Mouse (Mus musculus) neural tube, postnatal 0 days (tissue): ENCODE data around the gene Gpr179. TPM values are rescaled to one million over a fixed set of nuclear protein-coding genes. Genes with fewer than 3 reads are reported as not detected.

ENCODE experiments used
- polyA plus RNA-seq: library from polyadenylated mRNA; unstranded; fragments of >200 nt; fragmentation: Nextera tagmentation; extraction: Ambion mirVana; gene quantifications from 2 replicates; pipeline ENCODE4 v1.2.1, GENCODE M21; 2015

Gpr179 gene
- polyA plus RNA-seq = 1.5 and 1.9 TPM in 2 replicates

DNA sequence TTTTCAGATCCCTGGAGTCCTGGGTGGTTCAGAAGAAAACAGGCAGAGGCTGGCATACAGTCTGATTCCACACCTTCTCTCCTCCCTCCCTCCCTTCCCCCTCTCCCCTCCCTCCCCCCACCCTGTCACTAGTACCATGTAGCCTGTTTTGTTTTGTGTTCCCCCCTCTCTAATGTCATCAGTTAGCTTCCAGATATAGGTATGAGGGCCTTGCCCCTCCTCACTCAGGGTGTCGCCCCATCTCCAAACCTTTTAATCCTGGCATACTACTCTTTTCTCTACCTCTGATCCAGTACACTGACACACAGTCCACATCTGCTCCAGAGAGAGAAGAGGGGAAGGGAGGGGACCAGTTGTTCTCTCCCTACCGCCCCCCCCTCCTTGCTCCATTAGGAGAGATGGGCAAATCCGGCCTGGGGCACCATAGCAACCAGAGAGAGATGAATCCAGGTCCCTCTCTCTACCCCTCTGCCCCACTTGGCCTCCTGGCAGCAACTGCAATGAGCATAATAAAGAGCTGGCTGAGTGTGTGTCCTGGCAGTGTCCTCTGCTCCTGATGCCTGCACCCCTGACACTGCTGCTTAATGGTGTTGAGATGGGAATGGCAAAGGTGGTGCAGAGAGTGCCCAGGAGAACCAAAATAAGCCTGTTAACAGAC lies at the start of gene Gpr179:
Gene Gpr179, minus strand, starts transcription at position 51 of the 658 bp plus-strand sequence.

DNA sequence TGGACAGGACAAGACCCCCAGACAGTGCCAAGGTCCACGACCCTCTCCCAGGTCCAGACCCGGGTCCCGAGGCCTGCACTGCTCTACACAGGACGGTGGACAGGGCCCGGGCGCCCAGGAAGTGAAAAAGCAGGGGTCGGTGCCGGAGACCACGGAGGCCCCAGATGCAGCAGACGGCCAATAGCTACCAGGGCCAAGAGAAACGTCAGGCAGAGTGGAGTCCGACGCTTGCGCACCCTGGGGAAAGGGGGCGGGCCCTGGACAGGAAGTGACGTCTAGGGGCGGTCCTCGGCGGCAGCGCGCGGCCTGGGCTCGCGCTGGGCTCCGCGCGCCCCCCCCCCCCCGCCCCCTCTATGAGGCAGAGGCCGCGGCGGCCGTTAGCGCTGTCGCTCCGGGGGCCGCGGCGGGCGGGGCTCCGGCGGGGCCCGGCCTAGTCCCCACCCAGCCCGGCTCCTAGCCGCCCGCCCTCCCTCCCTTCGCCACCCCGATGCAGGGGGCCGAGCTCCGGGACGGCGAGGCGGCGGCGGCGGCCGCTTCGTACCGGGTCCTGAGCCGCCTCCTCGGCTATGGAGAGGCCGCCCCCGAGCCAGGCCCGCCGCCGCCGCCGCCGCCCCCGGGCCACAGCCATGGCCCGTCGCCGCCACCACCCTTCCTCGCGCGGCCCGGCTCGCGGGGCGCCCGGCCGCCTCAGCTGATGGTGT lies 10.2 kb upstream of the Gpr179 start, which contains the start of gene Socs7:
Gene Socs7, plus strand, starts transcription at position 604 of the 701 bp plus-strand sequence.

DNA sequence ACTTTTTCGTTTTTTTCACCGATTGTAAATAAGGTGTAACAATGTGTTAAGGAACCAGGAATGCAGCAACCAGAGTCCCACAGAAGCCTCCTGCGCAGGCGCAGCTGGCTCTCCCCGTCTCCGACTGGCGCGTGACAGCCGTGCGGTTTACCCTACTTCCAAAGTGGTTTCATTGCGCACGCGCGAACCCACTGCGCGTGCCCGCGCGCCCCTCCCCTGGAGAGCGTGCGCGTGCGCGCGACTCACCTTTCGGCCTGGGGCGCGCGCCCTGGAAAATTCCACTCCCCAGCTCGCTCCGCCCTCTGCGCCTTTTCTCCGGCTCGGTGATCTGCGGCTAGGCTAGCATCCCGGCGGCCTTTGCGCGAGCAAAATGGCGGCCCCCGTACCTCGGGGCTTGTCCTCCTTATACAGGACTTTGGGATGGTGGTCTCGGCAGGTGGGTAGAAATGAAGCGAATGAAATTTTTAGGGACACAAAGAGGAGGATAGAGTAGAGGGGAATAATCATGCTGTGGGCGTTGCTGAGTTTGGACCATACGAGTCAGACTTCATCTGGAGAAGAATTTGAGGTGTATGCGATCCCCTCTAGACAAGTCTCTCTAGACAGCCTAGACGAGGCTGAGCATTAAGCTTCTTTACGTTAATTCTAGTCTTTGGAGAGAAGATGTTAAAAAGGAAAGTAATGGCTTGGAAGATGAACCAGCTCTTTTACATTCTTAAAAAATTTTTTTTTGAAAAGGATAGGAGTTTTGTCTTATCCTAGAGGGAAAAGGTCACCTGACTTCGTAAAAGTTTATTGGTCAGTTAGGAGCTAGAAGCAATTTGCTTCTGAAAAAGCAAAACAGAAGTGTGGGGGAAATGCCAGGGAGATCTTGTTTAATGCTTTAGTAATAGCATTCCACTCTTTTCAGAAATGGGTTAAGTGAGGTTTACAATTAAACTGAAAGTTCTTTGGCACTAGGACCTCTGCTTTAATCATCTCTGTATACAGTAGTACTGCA lies 36.1 kb downstream of the Gpr179 start, which contains the start of gene Mrpl45:
Gene Mrpl45, plus strand, starts transcription at position 213 of the 1,000 bp plus-strand sequence.

Other genes starting within 250 kb of the Gpr179 start
- gene Tbx21, start 236.7 kb downstream of the Gpr179 start, polyA plus RNA-seq = 0.32 and 0.45 TPM in 2 replicates
- gene Tbkbp1, start 200.6 kb downstream of the Gpr179 start, polyA plus RNA-seq = 12.1 and 13.1 TPM in 2 replicates
- gene Kpnb1, start 164.2 kb downstream of the Gpr179 start, polyA plus RNA-seq = 24.1 and 27.3 TPM in 2 replicates
- 90.5 and 99.5 TPM in 2 replicates for gene Npepps, start 71.4 kb downstream of the Gpr179 start, polyA plus RNA-seq
- 40.8 and 42.3 TPM in 2 replicates for gene Mrpl45, start 36.4 kb downstream of the Gpr179 start, polyA plus RNA-seq
- gene Socs7, start 10.5 kb upstream of the Gpr179 start, polyA plus RNA-seq = 7.4 and 8.5 TPM in 2 replicates
- 12.0 and 13.5 TPM in 2 replicates for gene Arhgap23, start 63.5 kb upstream of the Gpr179 start, polyA plus RNA-seq
- 0.78 and 0.79 TPM in 2 replicates for gene 4933428G20Rik, start 148.3 kb upstream of the Gpr179 start, polyA plus RNA-seq
- gene Srcin1, start 224.1 kb upstream of the Gpr179 start, polyA plus RNA-seq = 16.2 and 17.6 TPM in 2 replicates